Mouse (Mus musculus) G1E (cell line): ENCODE measurements around the gene Lrp1.

ENCODE experiments used
- CTCF ChIP-seq: IDR thresholded peaks from 2 replicates; pipeline ENCODE4 v1.5.1; 2012; ENCODE audit warnings: low read depth, low read length, inconsistent platforms, mixed read lengths
- GATA1 ChIP-seq: IDR thresholded peaks from 2 replicates; pipeline ENCODE4 v1.6.1; 2012; ENCODE audit warnings: borderline replicate concordance, low read length, inconsistent platforms, mixed read lengths
- GATA2 ChIP-seq: IDR thresholded peaks from 2 replicates; pipeline ENCODE4 v1.6.1; 2012; ENCODE audit warnings: low read depth, low read length, inconsistent platforms, borderline replicate concordance
- POLR2AphosphoS5 ChIP-seq: IDR thresholded peaks from 2 replicates; pipeline ENCODE4 v1.6.1; 2012; ENCODE audit warnings: low read depth, low read length, inconsistent platforms; ENCODE audit not compliant: insufficient replicate concordance
- TAL1 ChIP-seq: conservative IDR thresholded peaks from 2 replicates; pipeline ENCODE4 v1.6.1; 2012; ENCODE audit warnings: low read depth, low read length, inconsistent platforms, mixed read lengths

DNA sequence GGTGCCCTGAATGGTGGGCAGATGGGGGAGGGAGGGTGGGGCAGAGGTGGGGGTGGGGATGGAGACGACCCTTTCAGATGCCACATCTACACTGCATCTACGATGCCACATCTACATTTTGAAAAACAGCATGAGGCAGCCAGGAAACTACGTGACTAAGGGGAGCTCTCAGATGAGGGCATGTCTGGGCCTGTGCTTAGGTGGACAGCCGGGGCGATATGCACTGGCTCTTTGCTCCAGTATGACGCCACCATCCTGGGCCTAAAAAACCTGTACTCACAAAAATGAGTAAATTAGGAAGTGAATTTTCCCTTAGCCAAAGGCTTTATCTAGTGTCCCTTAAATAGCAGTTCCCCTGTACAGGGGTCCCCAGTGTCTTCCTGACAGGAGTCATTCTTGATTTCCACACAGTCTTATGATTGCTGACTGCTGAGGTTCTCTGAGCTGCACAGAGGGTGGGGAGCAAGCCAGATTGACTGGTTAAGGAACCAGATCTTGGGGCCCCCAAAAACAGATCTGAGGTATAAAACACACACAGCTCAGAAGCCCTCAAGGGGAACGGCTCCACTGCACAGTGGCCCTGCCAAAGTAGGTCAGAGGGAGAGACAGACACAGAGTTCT, 30.0 kb downstream of the Lrp1 start:
- TF ChIP-seq CTCF (no peak), GATA1 (no peak), GATA2 (no peak), TAL1 (no peak), POLR2AphosphoS5 (no peak)
